Mouse (Mus musculus) heart, adult 2 months (tissue): ENCODE results near the gene Mpp2.

Experiments used
- CTCF ChIP-seq: fragments of 200-600 bp; IDR thresholded peaks from 2 replicates; pipeline ENCODE4 v1.8.1; 2022; ENCODE audit warnings: antibody characterized with exemption, mild to moderate bottlenecking, moderate library complexity
- POLR2A ChIP-seq: fragments of 200-500 bp; IDR thresholded peaks from 2 replicates; pipeline ENCODE4 v1.6.1; 2011; ENCODE audit warnings: mild to moderate bottlenecking, low read depth, low read length, control low read depth; ENCODE audit not compliant: insufficient read depth

GRCm38 (mm10) chr11:102102485-102103258, 14.4 kb upstream of the Mpp2 start:
- no peak for TF ChIP-seq POLR2A
- TF ChIP-seq CTCF, result peak; percentile 99
